Comparison of ENCODE assay signal across 8 mouse cellular contexts in genomic region chr7:64392819-64393151, GRCm38 (mm10). TPM values are rescaled to one million over a fixed set of nuclear protein-coding genes. Genes with fewer than 3 reads are reported as not detected.
DNase-seq lines count a peak whose midpoint lies in the region; ATAC-seq and TF ChIP-seq lines count a peak whose summit lies in the region.

No protein-coding gene starts in this region.

- ATAC-seq in heart, embryonic 15.5 days (replicated peaks; ENCODE audit: insufficient number of reproducible peaks, insufficient read depth, low FRiP score, low read depth), result peak; percentile 21; the same call in 1 of the 2 replicates
- ATAC-seq in G1E (ENCODE audit: extremely low read depth, insufficient number of reproducible peaks, low FRiP score, poor library complexity, severe bottlenecking), result no peak
- ATAC-seq in hindbrain, embryonic 11.5 days (ENCODE audit: low FRiP score), result no peak

- H3K9ac ChIP-seq in heart, embryonic 15.5 days, result peak overlapping the region; percentile 85
- peak overlapping the region; percentile 60 for H3K9ac ChIP-seq in hindbrain, embryonic 11.5 days (ENCODE audit: low read depth, low read length)

- peaks cover 19% of the 10 kb centered on the region; the same call in 1 of the 2 replicates for H3K36me3 ChIP-seq in heart, embryonic 15.5 days
- H3K36me3 ChIP-seq in G1E (replicated peaks), result peaks cover 29% of the 10 kb centered on the region
- no peaks in the 10 kb centered on the region for H3K36me3 ChIP-seq in hindbrain, embryonic 11.5 days (ENCODE audit: control insufficient read depth, insufficient read depth, low read length)
- H3K36me3 ChIP-seq in midbrain, embryonic 10.5 days, result peaks cover 21% of the 10 kb centered on the region

- H3K27me3 ChIP-seq in heart, embryonic 15.5 days, result no peaks in the 10 kb centered on the region
- H3K27me3 ChIP-seq in G1E (ENCODE audit: insufficient read depth, low read length), result no peaks in the 10 kb centered on the region
- no peaks in the 10 kb centered on the region for H3K27me3 ChIP-seq in hindbrain, embryonic 11.5 days (ENCODE audit: control insufficient read depth, insufficient read depth, low read length)
- no peaks in the 10 kb centered on the region for H3K27me3 ChIP-seq in midbrain, embryonic 10.5 days (ENCODE audit: low read depth, poor library complexity, severe bottlenecking)

- intact Hi-C loops in heart, postnatal 10 days (cut with DNase I), result loop anchor here (5.0 to 10.0 kb wide), 3 partner anchors 105 to 640 kb away; partner anchors contain the start of genes Mtmr10 and Nsmce3

- no peaks in the 10 kb centered on the region for H3K9me3 ChIP-seq in heart, embryonic 15.5 days (replicated peaks)
- no peaks in the 10 kb centered on the region for H3K9me3 ChIP-seq in G1E (replicated peaks)
- H3K9me3 ChIP-seq in hindbrain, embryonic 11.5 days (ENCODE audit: control insufficient read depth, low read length), result no peaks in the 10 kb centered on the region
- no peaks in the 10 kb centered on the region for H3K9me3 ChIP-seq in midbrain, embryonic 10.5 days (replicated peaks)

- no peak for DNase-seq in heart, postnatal 10 days
- DNase-seq in G1E (ENCODE audit: low spot score), result no peak
- DNase-seq in hindbrain, embryonic 11.5 days (ENCODE audit: low spot score), result no peak
- no peak for DNase-seq in midbrain, embryonic 10.5 days (ENCODE audit: low spot score)
- DNase-seq in embryo, embryonic 9.5 days (ENCODE audit: extremely low spot score), result no peak
- DNase-seq in spleen, adult 18-20 months, result no peak
- no peak for DNase-seq in frontal cortex, postnatal 36 days (ENCODE audit: low spot score in 2 of 2)

- TF ChIP-seq CTCF in G1E (IDR thresholded peaks at IDR 0.05; ENCODE audit: low read depth, low read length), result no peak

- H3K4me3 ChIP-seq in heart, embryonic 15.5 days, result peak overlapping the region; percentile 72
- peak overlapping the region; percentile 86 for H3K4me3 ChIP-seq in G1E (ENCODE audit: low read depth, low read length)
- peak overlapping the region; percentile 70 for H3K4me3 ChIP-seq in hindbrain, embryonic 11.5 days (ENCODE audit: low read depth, low read length)
- H3K4me3 ChIP-seq in midbrain, embryonic 10.5 days, result peak overlapping the region; percentile 83

- H3K27ac ChIP-seq in heart, embryonic 15.5 days, result peak overlapping the region; percentile 86
- 0 out of 2 replicates have a peak overlapping the region, but pooled peaks have one; percentile 24 for H3K27ac ChIP-seq in hindbrain, embryonic 11.5 days (ENCODE audit: low read depth, low read length)
- peak overlapping the region; percentile 89 for H3K27ac ChIP-seq in midbrain, embryonic 10.5 days (replicated peaks)

- peak overlapping the region; percentile 95 for H3K4me2 ChIP-seq in heart, embryonic 15.5 days
- peak overlapping the region; percentile 51 for H3K4me2 ChIP-seq in hindbrain, embryonic 11.5 days (replicated peaks; ENCODE audit: low read depth, low read length)

- H3K4me1 ChIP-seq in heart, embryonic 15.5 days (replicated peaks), result peaks cover 15% of the 10 kb centered on the region
- peaks cover 29% of the 10 kb centered on the region for H3K4me1 ChIP-seq in G1E (ENCODE audit: insufficient read depth, low read depth, low read length)
- no peaks in the 10 kb centered on the region for H3K4me1 ChIP-seq in hindbrain, embryonic 11.5 days (replicated peaks; ENCODE audit: control insufficient read depth, insufficient read depth, low read length)
- H3K4me1 ChIP-seq in midbrain, embryonic 10.5 days, result peaks cover 24% of the 10 kb centered on the region

- under 1% methylated on average over 15 of the region's 15 CpGs for WGBS in heart, embryonic 15.5 days
- WGBS in hindbrain, embryonic 11.5 days, result 1% methylated on average over 15 of the region's 15 CpGs
- WGBS in midbrain, embryonic 10.5 days, result 1% methylated on average over 15 of the region's 15 CpGs

RNA-seq across cellular contexts. Expression of gene Mcee, which starts 0.4 kb away (rescaled TPM):
- 111 and 152 TPM in 2 replicates for polyA plus RNA-seq in heart, embryonic 15.5 days (2015; fragmentation: Nextera tagmentation; extraction: Ambion mirVana)
- total RNA-seq in heart, postnatal 10 days (2021), result 100 to 1,000 TPM; 132 TPM
- 35.1 and 39.3 TPM in 2 replicates for total RNA-seq in G1E (2014; fragmentation: Nextera tagmentation)
- 72.8 and 75.4 TPM in 2 replicates for total RNA-seq in G1E (2017)
- 1.6 and 2.8 TPM in 2 replicates for polyA plus RNA-seq in G1E (2012)
- 37.4 and 37.5 TPM in 2 replicates for polyA plus RNA-seq in hindbrain, embryonic 11.5 days (2014; fragmentation: Nextera tagmentation; extraction: Ambion mirVana)
- 37.6 and 41.2 TPM in 2 replicates for polyA plus RNA-seq in midbrain, embryonic 10.5 days (2016; fragmentation: Nextera tagmentation; extraction: Ambion mirVana)

RNA-seq across cellular contexts. Expression of gene Mphosph10, which starts 0.7 kb away (rescaled TPM):
- 21.0 and 21.9 TPM in 2 replicates for polyA plus RNA-seq in heart, embryonic 15.5 days (2015; fragmentation: Nextera tagmentation; extraction: Ambion mirVana)
- total RNA-seq in heart, postnatal 10 days (2021), result 10 to 100 TPM; 14.1 to 14.9 TPM
- total RNA-seq in G1E (2014; fragmentation: Nextera tagmentation) (135 and 150 TPM in 2 replicates), G1E (2017) (85.4 and 104 TPM in 2 replicates)
- polyA plus RNA-seq in G1E (2012), result 7.3 and 9.4 TPM in 2 replicates
- 52.2 and 54.4 TPM in 2 replicates for polyA plus RNA-seq in hindbrain, embryonic 11.5 days (2014; fragmentation: Nextera tagmentation; extraction: Ambion mirVana)
- polyA plus RNA-seq in midbrain, embryonic 10.5 days (2016; fragmentation: Nextera tagmentation; extraction: Ambion mirVana), result 46.8 and 53.0 TPM in 2 replicates

RNA-seq across cellular contexts. Expression of gene Fan1, which starts 18.9 kb away (rescaled TPM):
- 4.4 and 4.8 TPM in 2 replicates for polyA plus RNA-seq in heart, embryonic 15.5 days (2015; fragmentation: Nextera tagmentation; extraction: Ambion mirVana)
- total RNA-seq in heart, postnatal 10 days (2021), result 1 to 10 TPM; 7.4 to 7.8 TPM
- 6.2 and 8.1 TPM in 2 replicates for total RNA-seq in G1E (2014; fragmentation: Nextera tagmentation)
- total RNA-seq in G1E (2017), result 7.1 and 9.0 TPM in 2 replicates
- polyA plus RNA-seq in G1E (2012), result 1.5 and 1.8 TPM in 2 replicates
- polyA plus RNA-seq in hindbrain, embryonic 11.5 days (2014; fragmentation: Nextera tagmentation; extraction: Ambion mirVana), result 6.5 and 12.0 TPM in 2 replicates
- 8.1 and 9.2 TPM in 2 replicates for polyA plus RNA-seq in midbrain, embryonic 10.5 days (2016; fragmentation: Nextera tagmentation; extraction: Ambion mirVana)

Comparison
In these comparisons a context has a peak if more than half of its experiments do, and no peak if none do; other contexts are left out.
1. H3K27ac ChIP-seq: peak in every context shown above with its lines; median percentile 89 in midbrain, embryonic 10.5 days; 86 in heart, embryonic 15.5 days; 24 in hindbrain, embryonic 11.5 days.
2. RNA of gene Mcee, which starts 0.4 kb away (polyA plus RNA-seq): 111 to 152 TPM in heart, embryonic 15.5 days, 37.6 to 41.2 TPM in midbrain, embryonic 10.5 days and 37.4 to 37.5 TPM in hindbrain, embryonic 11.5 days; 1.6 to 2.8 TPM in G1E; every median in the first group is over 10 times any median in the second.
3. Peak in every context shown above with its lines, with median percentiles within 50 percentile points of each other: H3K4me3 ChIP-seq.